Comparison of ENCODE assay signal across 9 mouse cellular contexts in genomic region chrX:12841021-12841325, GRCm38 (mm10).
DNase-seq lines count a peak whose midpoint lies in the region; ATAC-seq and TF ChIP-seq lines count a peak whose summit lies in the region.
"Had no signal": no experiment of that assay in that cellular context is flagged by ENCODE, and none has a peak within 500 bp of the region (broad histone marks: within the 10 kb centered on the region; RNA-seq: fewer than 3 reads in every experiment).

No protein-coding gene starts in this region.

- no peak for ATAC-seq in heart, postnatal 0 days (ENCODE audit: insufficient read depth, low read depth)
- no peak for ATAC-seq in forebrain, embryonic 12.5 days (ENCODE audit: low FRiP score)
- ATAC-seq in midbrain, embryonic 11.5 days (ENCODE audit: low FRiP score), result no peak; the same call in 1 of the 2 replicates
- no peak for ATAC-seq in activated CD4-positive, CD25-positive, alpha-beta regulatory T cell, adult 4 months
- no peak for ATAC-seq in liver, postnatal 0 days

- TF ChIP-seq EP300 in heart, postnatal 0 days (IDR thresholded peaks at IDR 0.05; ENCODE audit: low read depth), result no peak
- TF ChIP-seq EP300 in liver, postnatal 0 days (IDR thresholded peaks at IDR 0.05; ENCODE audit: low read depth), result no peak

- TF ChIP-seq CTCF in heart, postnatal 0 days (IDR thresholded peaks at IDR 0.05; ENCODE audit: low read depth), result no peak
- no peak for TF ChIP-seq CTCF in liver, postnatal 0 days (IDR thresholded peaks at IDR 0.05; ENCODE audit: low read depth)

- H3K27ac ChIP-seq in heart, postnatal 0 days (ENCODE audit: low read depth), result peak overlapping the region; percentile 80
- peak overlapping the region; percentile 96 for H3K27ac ChIP-seq in forebrain, embryonic 12.5 days
- peak overlapping the region; percentile 89 for H3K27ac ChIP-seq in midbrain, embryonic 11.5 days (ENCODE audit: low read depth, low read length)
- no peak overlapping the region for H3K27ac ChIP-seq in liver, postnatal 0 days (ENCODE audit: low read depth)

- H3K4me2 ChIP-seq in heart, postnatal 0 days (ENCODE audit: low read depth, low read length), result no peak overlapping the region
- H3K4me2 ChIP-seq in forebrain, embryonic 12.5 days, result peak overlapping the region; percentile 41
- peak overlapping the region; percentile 30; the same call in 1 of the 2 replicates for H3K4me2 ChIP-seq in midbrain, embryonic 11.5 days
- H3K4me2 ChIP-seq in liver, postnatal 0 days (ENCODE audit: low read depth, low read length), result no peak overlapping the region

- no peak overlapping the region for H3K9ac ChIP-seq in heart, postnatal 0 days (replicated peaks; ENCODE audit: low read depth, low read length)
- no peak overlapping the region for H3K9ac ChIP-seq in forebrain, embryonic 12.5 days
- H3K9ac ChIP-seq in midbrain, embryonic 11.5 days (ENCODE audit: low read length), result peak overlapping the region; percentile 53; the same call in 1 of the 2 replicates
- no peak overlapping the region for H3K9ac ChIP-seq in liver, postnatal 0 days (replicated peaks)

- WGBS in heart, postnatal 0 days, result 78% methylated on average over 3 of the region's 3 CpGs
- WGBS in forebrain, embryonic 12.5 days, result 45% methylated on average over 3 of the region's 3 CpGs
- 56% methylated on average over 3 of the region's 3 CpGs for WGBS in midbrain, embryonic 11.5 days
- WGBS in liver, postnatal 0 days (ENCODE audit: insufficient replicate concordance), result 68% methylated on average over 3 of the region's 3 CpGs

- H3K9me3 ChIP-seq in heart, postnatal 0 days (replicated peaks; ENCODE audit: control insufficient read depth, low read length), result no peaks in the 10 kb centered on the region
- H3K9me3 ChIP-seq in forebrain, embryonic 12.5 days, result no peaks in the 10 kb centered on the region
- no peaks in the 10 kb centered on the region for H3K9me3 ChIP-seq in midbrain, embryonic 11.5 days (ENCODE audit: control insufficient read depth, low read length)
- no peaks in the 10 kb centered on the region for H3K9me3 ChIP-seq in liver, postnatal 0 days (ENCODE audit: low read length)

- H3K27me3 ChIP-seq in heart, postnatal 0 days (ENCODE audit: control insufficient read depth, insufficient read depth, low read length), result no peaks in the 10 kb centered on the region
- no peaks in the 10 kb centered on the region for H3K27me3 ChIP-seq in forebrain, embryonic 12.5 days
- H3K27me3 ChIP-seq in midbrain, embryonic 11.5 days (ENCODE audit: control insufficient read depth, insufficient read depth, low read length), result no peaks in the 10 kb centered on the region
- H3K27me3 ChIP-seq in liver, postnatal 0 days (ENCODE audit: insufficient read depth, low read length), result no peaks in the 10 kb centered on the region

- no peak overlapping the region for H3K4me3 ChIP-seq in heart, postnatal 0 days (ENCODE audit: low read depth, low read length)
- no peak overlapping the region for H3K4me3 ChIP-seq in forebrain, embryonic 12.5 days (replicated peaks)
- H3K4me3 ChIP-seq in midbrain, embryonic 11.5 days (ENCODE audit: low read depth, low read length), result no peak overlapping the region
- H3K4me3 ChIP-seq in liver, postnatal 0 days (ENCODE audit: low read depth, low read length), result no peak overlapping the region

- 0 out of 2 replicates have a peak, but pooled peaks cover 5% of the 10 kb centered on the region for H3K4me1 ChIP-seq in heart, postnatal 0 days (ENCODE audit: control insufficient read depth, insufficient read depth)
- H3K4me1 ChIP-seq in forebrain, embryonic 12.5 days, result peaks cover 17% of the 10 kb centered on the region
- H3K4me1 ChIP-seq in midbrain, embryonic 11.5 days (ENCODE audit: control insufficient read depth, insufficient read depth, low read length), result peaks cover 3% of the 10 kb centered on the region; the same call in 1 of the 2 replicates
- H3K4me1 ChIP-seq in liver, postnatal 0 days (ENCODE audit: insufficient read depth), result no peaks in the 10 kb centered on the region; the same call in 1 of the 2 replicates

- DNase-seq in heart, postnatal 0 days (ENCODE audit: low spot score), result no peak
- DNase-seq in heart, adult 18-20 months, result no peak
- DNase-seq in brain, adult 2 months (ENCODE audit: low read depth, low spot score), result peak; percentile 49
- DNase-seq in midbrain, embryonic 11.5 days (ENCODE audit: low spot score, missing footprints), result no peak
- no peak for DNase-seq in liver, postnatal 0 days
- DNase-seq in spleen, postnatal 14 days (ENCODE audit: low spot score in 2 of 2), result no peak
- DNase-seq: gastrocnemius, postnatal 10 days had no signal

- H3K36me3 ChIP-seq in heart, postnatal 0 days (replicated peaks; ENCODE audit: control insufficient read depth, insufficient read depth, low read length), result no peaks in the 10 kb centered on the region
- H3K36me3 ChIP-seq in forebrain, embryonic 12.5 days (replicated peaks), result no peaks in the 10 kb centered on the region
- no peaks in the 10 kb centered on the region for H3K36me3 ChIP-seq in midbrain, embryonic 11.5 days (ENCODE audit: control insufficient read depth, insufficient read depth, low read length)
- H3K36me3 ChIP-seq in liver, postnatal 0 days (replicated peaks; ENCODE audit: insufficient read depth, low read length), result no peaks in the 10 kb centered on the region

Comparison
In these comparisons a context has a peak if more than half of its experiments do, and no peak if none do; other contexts are left out.
1. H3K4me2 ChIP-seq: peak in forebrain, embryonic 12.5 days (single experiment) and midbrain, embryonic 11.5 days (single experiment); none in heart, postnatal 0 days (single experiment) and liver, postnatal 0 days (single experiment).